Mouse (Mus musculus): ENCODE data around the gene Fgfr2.

DNA sequence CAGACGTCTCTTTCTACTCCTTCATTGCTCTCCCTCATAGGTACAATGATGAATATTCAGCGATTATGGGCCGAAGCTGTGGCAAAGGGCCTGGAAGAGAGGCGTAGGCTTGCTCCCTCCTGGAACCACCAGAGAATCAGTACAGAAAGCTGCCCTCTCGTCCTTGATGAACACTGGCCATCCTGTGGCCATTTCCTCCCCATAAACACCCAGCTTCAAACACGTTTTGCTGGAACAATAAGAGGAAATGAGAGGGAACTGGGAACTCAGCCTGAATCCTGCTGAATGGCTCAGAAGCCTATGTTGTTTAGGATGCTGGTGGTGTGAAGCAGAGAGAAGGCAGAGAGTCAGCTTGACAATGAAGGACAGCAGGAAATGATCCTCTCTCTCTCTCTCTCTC is 784.8 kb downstream of the Fgfr2 start:
- TF ChIP-seq CTCF (IDR thresholded peaks at IDR 0.05; ENCODE audit: control insufficient read depth, insufficient read depth, insufficient read length) (no peak), CEBPB (IDR thresholded peaks at IDR 0.05; ENCODE audit: low read depth) (no peak), MYOG (IDR thresholded peaks at IDR 0.05; ENCODE audit: control insufficient read depth, extremely low read depth, insufficient read length) (no peak), MAX (IDR thresholded peaks at IDR 0.05) (no peak)
